Mouse (Mus musculus): ENCODE results near the gene Kiz. TPM values are rescaled to one million over a fixed set of nuclear protein-coding genes. Genes with fewer than 3 reads are reported as not detected.

The Kiz gene
- total RNA-seq, 4 experiments from 2014 or later: 111 to 137 (median 121) TPM

DNA sequence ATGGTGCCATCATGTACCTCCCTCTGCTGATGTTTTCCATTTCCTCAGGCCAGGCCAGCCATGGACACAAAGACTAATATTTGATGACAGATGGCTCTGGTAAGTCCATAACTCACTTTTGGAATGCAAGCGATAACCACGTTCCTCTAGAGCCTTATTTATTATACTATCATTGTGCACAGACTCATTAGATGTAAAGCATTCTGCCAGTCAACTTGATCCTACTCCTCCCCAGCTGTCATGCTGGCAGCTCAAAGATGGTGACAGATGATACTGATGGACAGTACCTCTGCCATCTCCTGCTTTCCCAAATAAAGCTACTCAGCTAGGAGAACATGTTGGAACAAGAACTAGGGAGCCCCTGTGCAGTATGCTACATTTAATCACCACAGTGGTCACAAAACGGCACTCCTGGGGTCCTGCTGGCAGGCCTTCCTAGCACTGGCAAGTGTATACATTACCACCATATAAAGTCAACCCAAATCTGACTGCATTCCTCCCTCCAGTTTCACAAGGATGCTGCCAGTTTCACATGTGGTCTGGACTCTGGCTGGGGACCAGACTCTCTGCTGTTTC, 119.9 kb downstream of the Kiz start:
- no peak for DNase-seq (ENCODE audit: low spot score)

- DNase-seq (ENCODE audit: low spot score): no peak
Observed at GRCm38 (mm10) chr2:146982786-146983185, 127.1 kb downstream of the Kiz start.

- no peak for DNase-seq (ENCODE audit: low spot score)
Observed at GRCm38 (mm10) chr2:146984831-146985230, 129.2 kb downstream of the Kiz start.

GRCm38 (mm10) chr2:146985807-146986206, 130.1 kb downstream of the Kiz start:
- DNase-seq (ENCODE audit: low spot score): no peak

DNA sequence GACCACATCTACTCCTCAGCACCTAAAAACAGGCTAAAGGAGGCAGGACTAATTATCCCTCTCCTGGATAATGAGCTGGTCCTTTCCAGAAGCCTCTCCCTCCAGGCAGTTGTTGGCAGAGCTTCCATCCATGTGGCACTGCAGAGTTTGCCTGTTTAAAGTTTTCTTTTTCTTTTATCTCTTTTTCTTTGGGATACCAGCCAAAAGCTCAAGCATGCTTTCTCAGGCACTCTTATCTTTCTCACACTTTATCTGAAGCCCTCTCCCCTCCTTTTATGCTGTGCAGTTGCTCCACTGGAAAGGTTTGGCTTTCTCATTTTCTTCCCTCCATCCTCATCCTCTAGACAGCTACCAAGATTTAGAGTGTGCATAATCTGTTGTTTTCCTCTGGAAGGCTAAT, 130.8 kb downstream of the Kiz start:
- DNase-seq (ENCODE audit: low spot score): no peak

GRCm38 (mm10) chr2:147007265-147007664, 151.6 kb downstream of the Kiz start:
- no peak for DNase-seq (ENCODE audit: low spot score)

- DNase-seq (ENCODE audit: low spot score): no peak
Observed at GRCm38 (mm10) chr2:147009084-147009483, 153.4 kb downstream of the Kiz start.

DNA sequence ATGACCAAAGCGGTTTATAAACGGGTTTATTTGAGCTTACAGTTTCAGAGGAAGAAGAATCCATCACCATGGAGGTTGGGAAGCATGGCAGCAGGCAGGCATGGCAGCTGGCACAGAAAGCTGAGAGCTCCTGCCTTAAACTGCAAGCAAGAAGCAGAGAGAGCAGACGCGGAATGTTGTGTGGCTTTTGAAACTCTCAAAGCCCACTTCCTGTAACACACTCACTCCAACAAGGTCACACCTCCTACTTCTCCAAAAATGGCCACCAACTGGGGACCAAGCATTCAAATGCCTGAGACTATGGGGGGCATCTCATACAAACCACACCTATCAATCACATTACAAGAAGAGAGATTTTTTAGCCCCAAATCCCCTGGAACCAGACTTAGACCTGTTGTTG, 154.5 kb downstream of the Kiz start:
- DNase-seq (ENCODE audit: low spot score): no peak

DNA sequence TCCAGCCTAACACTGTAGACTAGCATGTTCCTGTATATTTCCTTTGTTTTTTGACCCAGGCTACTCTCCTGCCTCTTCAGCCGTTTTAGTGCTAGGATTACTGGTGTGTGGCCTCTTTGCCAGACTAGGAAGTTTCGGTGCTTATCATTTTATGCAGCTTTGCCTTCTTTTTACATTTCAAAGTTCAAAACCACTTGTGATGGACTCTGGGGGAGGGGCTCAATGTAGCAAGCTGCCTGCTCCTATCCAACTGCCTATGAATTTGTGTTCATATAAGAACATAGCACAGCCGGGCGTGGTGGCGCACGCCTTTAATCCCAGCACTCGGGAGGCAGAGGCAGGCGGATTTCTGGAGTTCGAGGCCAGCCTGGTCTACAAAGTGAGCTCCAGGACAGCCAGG, 155.3 kb downstream of the Kiz start:
- DNase-seq (ENCODE audit: low spot score): no peak

GRCm38 (mm10) chr2:147011474-147012140, 155.9 kb downstream of the Kiz start:
- DNase-seq (ENCODE audit: low spot score): no peak

DNA sequence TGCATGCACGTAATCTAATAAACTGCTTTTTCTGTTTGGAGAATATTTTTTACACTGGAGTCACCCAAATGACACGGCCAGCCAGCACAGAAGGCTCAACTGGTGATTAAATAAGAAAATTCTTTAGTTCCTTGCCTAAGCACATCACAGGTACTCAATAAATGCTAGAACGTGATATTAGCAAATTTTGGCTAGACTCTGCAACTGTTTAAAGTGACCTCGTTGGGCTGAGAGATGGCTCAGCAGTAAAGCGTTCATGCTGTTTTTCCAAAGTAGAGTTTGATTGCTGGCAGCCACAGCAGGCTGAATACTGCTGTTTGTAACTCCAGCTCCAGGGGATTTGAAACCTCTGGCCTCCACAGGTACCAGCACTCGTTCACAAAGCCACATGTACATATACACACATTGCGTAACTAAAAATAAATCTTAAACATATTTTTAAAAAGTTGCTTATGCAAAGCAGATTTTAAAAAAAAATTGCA, 156.5 kb downstream of the Kiz start:
- DNase-seq (ENCODE audit: low spot score): no peak

- peak; percentile 97 for DNase-seq (ENCODE audit: low spot score)
Observed at GRCm38 (mm10) chr2:147012623-147013184, 157.0 kb downstream of the Kiz start, which contains the start of gene Xrn2. Gene Xrn2, plus strand, starts transcription at chr2:147012996.

DNA sequence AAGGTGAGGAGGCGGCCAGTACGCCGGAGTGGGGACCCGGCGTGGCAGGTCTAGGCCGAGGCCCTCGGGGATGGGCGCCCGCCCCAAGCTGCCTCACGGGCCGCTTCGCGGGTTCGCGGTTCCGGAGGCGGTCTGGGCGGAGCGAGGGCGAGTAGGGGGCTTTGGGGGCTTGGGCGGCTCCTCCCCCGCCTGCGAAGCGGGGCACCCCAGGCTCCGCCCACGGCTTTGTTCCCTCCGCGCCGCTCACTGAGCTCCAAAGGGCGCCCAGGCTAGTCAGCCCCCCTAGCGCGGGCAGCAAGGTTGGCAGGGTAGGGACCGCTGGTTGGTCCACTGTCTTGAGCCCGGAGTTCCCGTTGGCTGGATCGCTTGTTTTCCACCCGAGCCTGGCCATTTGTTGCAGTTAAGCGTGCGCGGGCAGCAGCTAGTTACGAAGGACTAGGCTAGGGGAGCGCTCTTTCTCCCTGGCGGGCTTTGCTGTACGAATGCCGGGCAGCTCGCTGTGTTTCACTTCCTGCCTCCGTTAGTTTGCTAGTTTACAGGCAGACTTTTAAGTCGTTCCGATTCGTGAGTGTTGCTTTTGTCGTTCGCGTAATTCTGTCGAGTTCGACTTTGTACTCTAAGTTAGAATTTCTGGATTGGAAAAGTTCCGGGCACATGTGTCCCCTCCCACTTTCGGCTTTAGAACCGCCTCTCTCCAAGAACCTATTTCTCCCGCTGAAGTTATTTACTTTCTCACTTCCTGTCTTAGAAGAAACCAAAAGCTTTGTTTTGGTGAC, 157.7 kb downstream of the Kiz start:
- DNase-seq (ENCODE audit: low spot score): peak; percentile 56

- DNase-seq (ENCODE audit: low spot score): no peak
Observed at GRCm38 (mm10) chr2:147014101-147014886, 158.6 kb downstream of the Kiz start.

Other genes starting within 250 kb of the Kiz start
- 10 to 100 TPM; 20.7 to 28.7 (median 25.9) TPM for gene Xrn2, start 157.1 kb downstream of the Kiz start, total RNA-seq (2022)
- gene Nkx2-4, start 229.6 kb downstream of the Kiz start, total RNA-seq (2022): not detected